Mouse (Mus musculus) ES-Bruce4 (cell line): ENCODE results near the gene Trio. TPM values are rescaled to one million over a fixed set of nuclear protein-coding genes. Genes with fewer than 3 reads are reported as not detected.

ENCODE experiments used
- H3K27ac ChIP-seq: 2 replicates; pipeline ENCODE4 v1.5.1; 2012; ENCODE audit warnings: low read length, inconsistent platforms; ENCODE audit not compliant: insufficient read depth
- H3K27me3 ChIP-seq: 2 replicates; pipeline ENCODE4 v1.6.1; 2012; ENCODE audit warnings: mild to moderate bottlenecking, low read length, inconsistent platforms; ENCODE audit not compliant: control insufficient read depth, poor library complexity, insufficient read depth, severe bottlenecking
- H3K36me3 ChIP-seq: 2 replicates; pipeline ENCODE4 v1.6.1; 2012; ENCODE audit warnings: inconsistent platforms, mild to moderate bottlenecking, low read length, moderate library complexity; ENCODE audit not compliant: control insufficient read depth, poor library complexity, insufficient read depth, severe bottlenecking
- H3K4me1 ChIP-seq: one replicate; pipeline ENCODE4 v1.8.1; 2011; ENCODE audit warnings: low read length; ENCODE audit not compliant: control insufficient read depth, insufficient read depth
- H3K4me3 ChIP-seq: 2 replicates; pipeline ENCODE4 v1.5.1; 2011; ENCODE audit warnings: low read depth, mild to moderate bottlenecking, low read length
- H3K9ac ChIP-seq: 2 replicates; pipeline ENCODE4 v1.6.1; 2012; ENCODE audit warnings: low read depth, mild to moderate bottlenecking, inconsistent platforms; ENCODE audit not compliant: poor library complexity, severe bottlenecking
- H3K9me3 ChIP-seq: replicated peaks from 2 replicates; pipeline ENCODE4 v1.6.1; 2012; ENCODE audit warnings: mild to moderate bottlenecking, low read length, inconsistent platforms; ENCODE audit not compliant: control insufficient read depth, poor library complexity, insufficient read depth, severe bottlenecking
- CTCF ChIP-seq: IDR thresholded peaks from one replicate; pipeline ENCODE4 v1.8.1; 2011; ENCODE audit warnings: low read depth, low read length
- EP300 ChIP-seq: IDR thresholded peaks from 2 replicates; pipeline ENCODE4 v1.6.1; 2011; ENCODE audit warnings: low read depth, low read length; ENCODE audit not compliant: insufficient read depth
- POLR2A ChIP-seq: IDR thresholded peaks from one replicate; pipeline ENCODE4 v1.8.1; 2011; ENCODE audit warnings: low read length; ENCODE audit not compliant: insufficient read depth
- polyA plus RNA-seq: library from polyadenylated mRNA; stranded (reverse); fragments of >200 nt; gene quantifications from 2 replicates; pipeline ENCODE4 v1.2.4, GENCODE M21; 2011; ENCODE audit warnings: low read depth; ENCODE audit not compliant: missing spikeins, insufficient read depth, insufficient read length

The Trio gene
- polyA plus RNA-seq, 1 experiment, result 62.2 TPM

DNA sequence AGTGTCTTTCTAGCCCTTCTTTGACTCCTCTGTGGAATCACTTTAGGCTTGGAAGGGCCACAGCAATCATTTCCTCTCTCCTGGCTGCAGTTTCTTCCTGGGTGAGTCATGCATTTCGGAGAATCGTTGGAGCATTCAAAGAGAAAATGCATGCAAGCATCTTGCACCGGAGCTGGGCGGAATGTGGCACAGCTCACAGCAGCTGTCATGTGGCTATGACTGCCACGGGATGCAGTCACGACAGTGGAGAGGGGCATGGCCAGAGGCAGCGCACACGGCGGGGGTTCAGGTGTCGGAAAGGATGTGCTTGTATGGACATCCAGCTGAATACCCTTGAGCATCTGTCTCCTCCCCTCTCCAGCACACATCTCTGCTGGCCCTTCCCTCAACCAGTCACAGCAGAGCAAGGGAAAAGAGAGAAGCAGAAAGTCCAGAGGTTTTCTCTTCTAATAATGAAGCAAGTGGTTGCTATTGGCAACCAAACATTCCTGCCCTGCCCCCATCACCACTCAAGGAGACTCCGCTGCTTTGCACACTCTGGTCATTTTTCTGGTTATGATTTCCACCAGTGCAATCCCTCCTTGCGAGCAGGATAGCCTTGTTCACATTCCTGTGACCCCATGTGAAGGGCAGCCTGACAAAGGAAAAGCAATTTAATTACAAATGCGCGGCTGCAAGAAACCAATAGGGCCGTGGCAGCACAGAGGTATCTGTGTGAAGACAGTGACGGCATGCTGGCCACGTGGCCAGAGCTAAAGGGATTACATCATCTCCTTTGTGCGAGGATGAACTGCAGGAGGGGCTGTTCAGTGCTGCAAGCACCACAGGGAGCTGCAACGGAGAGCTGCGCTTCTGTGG, 88.4 kb downstream of the Trio start:
- Histone ChIP-seq H3K27ac (no peak overlapping the region), H3K27me3 (no peaks in the 10 kb centered on the region), H3K36me3 (no peaks in the 10 kb centered on the region), H3K9ac (no peak overlapping the region), H3K9me3 (no peaks in the 10 kb centered on the region), H3K4me1 (peaks cover 2% of the 10 kb centered on the region), H3K4me3 (peak overlapping the region; percentile 2; the same call in 1 of the 2 replicates)
- 0 out of 2 replicates have a peak, but pooled peaks have one; percentile 21 for TF ChIP-seq EP300
- TF ChIP-seq CTCF, result no peak

DNA sequence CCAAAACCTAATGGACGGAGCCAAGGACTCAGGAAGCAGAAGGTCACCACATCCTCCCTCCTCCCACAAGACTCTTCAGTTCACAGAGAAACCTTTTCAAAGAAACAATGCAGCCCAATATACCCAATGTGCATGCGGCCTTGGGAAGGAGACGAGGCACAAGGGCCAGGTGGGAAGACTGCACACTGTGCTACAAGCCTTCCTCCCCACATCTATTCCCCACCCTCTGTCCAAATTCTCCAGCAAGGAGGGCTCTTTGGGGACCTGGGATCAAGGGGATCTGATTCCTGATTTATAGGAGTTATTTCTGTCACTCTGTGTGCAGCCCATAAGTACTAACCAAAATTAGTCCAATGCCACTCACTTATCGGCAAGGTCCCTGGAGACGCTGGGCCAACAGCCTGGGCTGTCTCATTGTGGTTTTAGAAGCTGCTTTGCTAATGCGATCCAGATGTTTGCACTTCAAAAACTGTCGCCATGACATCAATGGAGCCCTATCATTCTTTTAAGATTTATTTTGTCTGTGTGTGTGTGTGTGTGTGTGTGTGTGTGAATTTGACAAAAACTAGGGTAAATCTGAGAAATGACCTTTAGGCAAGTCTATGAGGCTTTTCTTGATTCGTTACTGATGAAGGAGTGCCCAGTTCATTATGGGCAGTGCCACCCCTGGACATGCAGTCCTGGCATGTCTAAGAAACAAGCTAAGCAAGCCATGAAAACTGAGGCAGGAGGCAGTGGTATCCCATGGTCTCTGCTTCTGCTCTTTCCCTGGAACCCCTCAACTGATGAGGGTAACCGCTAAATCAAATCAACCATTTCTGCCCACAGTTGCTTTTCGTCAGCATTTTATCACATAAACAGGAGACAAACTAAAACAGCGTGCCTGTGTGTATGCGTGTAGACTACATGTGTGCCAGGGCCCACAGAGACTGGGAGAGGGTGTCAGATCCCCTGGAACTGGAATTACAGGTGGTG, 89.6 kb downstream of the Trio start:
- peaks cover 4% of the 10 kb centered on the region for H3K4me1 ChIP-seq
- H3K4me3 ChIP-seq, result no peak overlapping the region
- H3K9ac ChIP-seq, result no peak overlapping the region
- TF ChIP-seq CTCF (no peak), POLR2A (no peak), EP300 (no peak)
- H3K27me3 ChIP-seq, result no peaks in the 10 kb centered on the region
- no peak overlapping the region for H3K27ac ChIP-seq
- H3K36me3 ChIP-seq, result no peaks in the 10 kb centered on the region
- no peaks in the 10 kb centered on the region for H3K9me3 ChIP-seq

DNA sequence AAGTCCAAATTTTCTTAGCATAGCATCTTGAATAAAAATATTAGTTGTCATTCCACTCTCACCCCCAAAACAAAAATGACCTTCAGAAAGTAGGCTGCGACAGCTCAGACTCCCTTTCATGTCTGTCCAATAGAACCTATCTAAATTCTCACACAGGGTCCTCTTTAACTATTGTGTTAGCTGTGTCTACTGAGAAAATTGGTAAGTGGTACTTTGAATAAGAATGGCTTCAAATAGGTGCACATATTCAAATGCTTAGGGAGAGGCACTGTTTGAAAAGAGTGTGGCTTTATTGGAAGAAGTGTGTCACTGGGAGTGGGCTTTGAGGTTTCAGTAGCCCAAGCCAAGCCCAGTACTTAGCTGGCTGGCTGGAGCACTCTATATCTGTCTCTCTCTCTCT, 92.4 kb downstream of the Trio start:
- no peak overlapping the region for H3K9ac ChIP-seq
- peaks cover 4% of the 10 kb centered on the region for H3K4me1 ChIP-seq
- H3K27ac ChIP-seq, result no peak overlapping the region
- no peaks in the 10 kb centered on the region for H3K27me3 ChIP-seq
- no peak overlapping the region for H3K4me3 ChIP-seq
- TF ChIP-seq CTCF, result no peak
- TF ChIP-seq POLR2A, result no peak
- TF ChIP-seq EP300, result no peak
- H3K9me3 ChIP-seq, result no peaks in the 10 kb centered on the region
- no peaks in the 10 kb centered on the region for H3K36me3 ChIP-seq

DNA sequence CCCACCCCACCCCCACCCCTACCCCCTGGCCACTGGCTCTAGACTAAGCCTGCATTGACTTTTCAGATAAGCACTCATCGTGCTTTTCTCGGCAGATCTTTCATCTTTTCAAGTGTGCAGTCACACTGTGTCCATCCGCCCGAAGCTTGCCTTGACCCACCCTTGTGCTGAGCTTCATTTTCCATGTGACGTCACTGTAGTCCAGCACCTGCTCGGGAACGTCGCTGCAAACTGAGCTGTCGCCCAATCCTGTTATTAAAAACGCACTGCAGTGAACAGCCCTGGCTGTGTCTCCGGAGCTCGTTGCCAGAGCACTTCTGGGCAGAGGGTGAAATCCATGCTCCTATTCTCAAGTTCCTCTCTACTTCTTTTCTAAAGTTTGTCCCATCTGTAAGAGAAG, 93.8 kb downstream of the Trio start:
- H3K27ac ChIP-seq, result no peak overlapping the region
- TF ChIP-seq EP300, result no peak
- no peak for TF ChIP-seq POLR2A
- TF ChIP-seq CTCF, result no peak
- no peaks in the 10 kb centered on the region for H3K9me3 ChIP-seq
- no peaks in the 10 kb centered on the region for H3K27me3 ChIP-seq
- H3K4me3 ChIP-seq, result no peak overlapping the region
- H3K36me3 ChIP-seq, result no peaks in the 10 kb centered on the region
- H3K4me1 ChIP-seq, result peaks cover 4% of the 10 kb centered on the region
- no peak overlapping the region for H3K9ac ChIP-seq

DNA sequence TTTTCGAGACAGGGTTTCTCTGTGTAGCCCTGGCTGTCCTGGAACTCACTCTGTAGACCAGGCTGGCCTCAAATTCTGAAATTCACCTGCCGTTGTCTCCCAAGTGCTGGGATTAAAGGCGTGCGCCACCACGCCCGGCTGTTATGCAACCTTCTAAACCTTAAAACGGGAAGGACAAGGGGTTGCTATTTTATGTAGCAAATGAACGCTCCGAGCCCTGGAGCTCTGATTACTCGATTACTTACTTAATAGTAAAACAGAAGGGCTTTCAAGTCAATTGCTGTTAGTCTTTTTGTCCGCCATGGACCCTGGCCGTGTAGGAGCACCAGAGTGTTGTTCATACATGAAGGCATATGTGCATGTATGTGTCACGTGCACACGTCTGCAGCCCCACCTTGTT, 94.2 kb downstream of the Trio start:
- Histone ChIP-seq H3K9me3 (no peaks in the 10 kb centered on the region), H3K9ac (no peak overlapping the region), H3K4me3 (no peak overlapping the region), H3K36me3 (no peaks in the 10 kb centered on the region), H3K27me3 (no peaks in the 10 kb centered on the region), H3K4me1 (peaks cover 4% of the 10 kb centered on the region), H3K27ac (no peak overlapping the region)
- no peak for TF ChIP-seq POLR2A

DNA sequence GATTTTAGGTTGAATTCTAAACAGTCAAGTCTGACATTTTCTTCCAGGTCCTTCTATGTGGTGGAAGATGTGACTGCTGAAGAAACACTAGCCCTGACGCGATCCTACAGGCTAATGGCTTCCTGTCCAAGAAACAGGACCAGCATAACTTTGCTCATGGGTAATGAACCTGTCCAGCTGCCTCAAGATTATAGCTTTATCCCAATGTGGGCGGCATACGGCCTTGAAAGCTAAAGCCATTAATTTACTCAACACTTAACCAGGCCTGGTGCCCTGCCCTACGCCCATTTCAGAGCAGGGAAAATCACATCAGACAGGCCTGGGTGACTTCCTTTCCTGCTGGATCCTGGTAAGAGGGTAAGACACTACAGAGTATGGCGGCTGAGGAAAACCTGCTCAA, 98.0 kb downstream of the Trio start:
- no peaks in the 10 kb centered on the region for H3K36me3 ChIP-seq
- no peak overlapping the region for H3K27ac ChIP-seq
- H3K4me3 ChIP-seq, result no peak overlapping the region
- peaks cover 5% of the 10 kb centered on the region for H3K4me1 ChIP-seq
- H3K27me3 ChIP-seq, result no peaks in the 10 kb centered on the region
- TF ChIP-seq EP300, result no peak
- no peak for TF ChIP-seq POLR2A
- no peak for TF ChIP-seq CTCF
- no peaks in the 10 kb centered on the region for H3K9me3 ChIP-seq
- no peak overlapping the region for H3K9ac ChIP-seq
